Mouse (Mus musculus) neural tube, embryonic 15.5 days (tissue): ENCODE measurements around the gene Ccdc190. TPM values are rescaled to one million over a fixed set of nuclear protein-coding genes. Genes with fewer than 3 reads are reported as not detected.

Experiments
- ATAC-seq: fragments of 200-750 bp; cut with Nextera tagmentation; 2 replicates; pipeline ENCODE4 v1.8.0; 2017; ENCODE audit warnings: mild to moderate bottlenecking, moderate TSS enrichment, moderate library complexity; ENCODE audit not compliant: low FRiP score
- H3K27ac ChIP-seq: fragments of 300-500 bp; sonication (generic); replicated peaks from 2 replicates; pipeline ENCODE4 v1.5.1; 2015; ENCODE audit warnings: mild to moderate bottlenecking, inconsistent platforms
- H3K27me3 ChIP-seq: fragments of 300-500 bp; sonication (generic); replicated peaks from 2 replicates; pipeline ENCODE4 v1.6.1; 2015; ENCODE audit warnings: inconsistent platforms
- H3K36me3 ChIP-seq: fragments of 300-500 bp; sonication (generic); 2 replicates; pipeline ENCODE4 v1.6.1; 2015; ENCODE audit warnings: inconsistent platforms
- H3K4me1 ChIP-seq: fragments of 300-500 bp; sonication (generic); 2 replicates; pipeline ENCODE4 v1.6.1; 2015; ENCODE audit warnings: inconsistent platforms
- H3K4me2 ChIP-seq: fragments of 300-500 bp; sonication (generic); 2 replicates; pipeline ENCODE4 v1.6.1; 2015; ENCODE audit warnings: inconsistent platforms, mild to moderate bottlenecking, moderate library complexity
- H3K4me3 ChIP-seq: fragments of 300-500 bp; sonication (generic); replicated peaks from 2 replicates; pipeline ENCODE4 v1.5.1; 2015; ENCODE audit warnings: mild to moderate bottlenecking, inconsistent platforms
- H3K9ac ChIP-seq: fragments of 300-500 bp; sonication (generic); replicated peaks from 2 replicates; pipeline ENCODE4 v1.6.1; 2015; ENCODE audit warnings: mild to moderate bottlenecking, inconsistent platforms
- H3K9me3 ChIP-seq: fragments of 300-500 bp; sonication (generic); replicated peaks from 2 replicates; pipeline ENCODE4 v1.6.1; 2016; ENCODE audit warnings: inconsistent platforms
- WGBS: fragments of 180-500 bp; shearing (Covaris S2); methylation state at CpG from one replicate; pipeline ENCODE4 v1.1.7; 2015; ENCODE audit warnings: mixed read lengths; 5-methylcytosine and 5-hydroxymethylcytosine counted together
- polyA plus RNA-seq: library from polyadenylated mRNA; unstranded; fragments of >200 nt; fragmentation: Nextera tagmentation; extraction: Ambion mirVana; gene quantifications from 2 replicates; pipeline ENCODE4 v1.2.1, GENCODE M21; 2015

Gene Ccdc190
- polyA plus RNA-seq, 1 experiment from 2014 or later, result 3.5 TPM

DNA sequence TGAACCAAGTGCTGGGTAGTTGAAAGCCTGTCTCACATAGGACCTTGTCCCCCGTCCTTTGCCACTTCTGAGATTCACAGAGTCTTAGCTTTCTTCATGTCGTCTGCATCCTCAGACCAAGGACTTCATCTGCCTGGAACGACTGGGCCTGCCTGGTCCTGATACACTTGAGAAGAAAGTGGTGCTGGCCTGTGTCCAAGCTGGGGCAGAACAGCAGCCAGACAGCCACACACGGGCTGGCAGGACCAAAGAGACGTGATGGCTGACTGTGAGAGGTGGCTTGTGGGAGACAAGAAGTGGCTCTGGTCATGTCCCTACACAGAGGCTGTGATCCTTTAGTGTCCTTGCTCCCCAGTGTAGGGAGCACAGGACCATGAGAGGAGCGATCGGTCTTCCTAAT lies 17.7 kb upstream of the Ccdc190 start:
- no peak overlapping the region for H3K4me3 ChIP-seq
- no peak for ATAC-seq
- 87% methylated on average over 7 of the region's 7 CpGs for WGBS
- no peaks in the 10 kb centered on the region for H3K9me3 ChIP-seq
- no peak overlapping the region for H3K4me2 ChIP-seq
- 0 out of 2 replicates have a peak, but pooled peaks cover 3% of the 10 kb centered on the region for H3K4me1 ChIP-seq
- H3K27ac ChIP-seq, result no peak overlapping the region
- H3K36me3 ChIP-seq, result no peaks in the 10 kb centered on the region
- H3K27me3 ChIP-seq, result no peaks in the 10 kb centered on the region
- no peak overlapping the region for H3K9ac ChIP-seq

- ATAC-seq, result no peak
- no peak overlapping the region for H3K9ac ChIP-seq
- H3K4me1 ChIP-seq, result peaks cover 4% of the 10 kb centered on the region
- H3K4me3 ChIP-seq, result no peak overlapping the region
- H3K4me2 ChIP-seq, result no peak overlapping the region
- H3K36me3 ChIP-seq, result no peaks in the 10 kb centered on the region
- H3K27ac ChIP-seq, result no peak overlapping the region
- H3K9me3 ChIP-seq, result no peaks in the 10 kb centered on the region
- H3K27me3 ChIP-seq, result no peaks in the 10 kb centered on the region
- 89% methylated on average over 6 of the region's 6 CpGs for WGBS
Measured at GRCm38 (mm10) chr1:169911526-169911925, 16.9 kb upstream of the Ccdc190 start.

DNA sequence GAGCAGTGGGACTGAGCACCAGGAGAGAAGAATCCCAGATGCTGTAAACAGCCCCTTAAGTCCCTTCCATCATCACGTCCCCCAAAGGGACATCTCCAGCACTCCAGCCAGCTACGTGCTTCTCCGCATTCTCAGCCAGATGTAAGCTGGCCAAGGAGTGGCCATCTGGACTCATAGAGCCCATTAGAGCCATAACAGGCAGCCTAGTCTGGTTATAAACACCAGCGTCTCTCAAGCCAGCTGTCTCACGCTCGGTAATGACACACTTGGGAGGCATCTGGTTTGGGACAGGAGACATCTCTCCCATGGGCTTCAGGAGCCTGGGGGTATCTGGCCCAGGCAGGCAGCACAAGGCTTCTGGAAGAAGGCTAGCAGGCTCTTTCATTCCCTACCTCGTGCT lies 11.8 kb upstream of the Ccdc190 start:
- H3K4me3 ChIP-seq, result no peak overlapping the region
- no peak overlapping the region for H3K9ac ChIP-seq
- no peak overlapping the region for H3K4me2 ChIP-seq
- peak overlapping the region; percentile 37; the same call in 1 of the 2 replicates for H3K27ac ChIP-seq
- ATAC-seq, result peak; percentile 28; the same call in 1 of the 2 replicates
- H3K4me1 ChIP-seq, result peaks cover 18% of the 10 kb centered on the region
- peaks cover 7% of the 10 kb centered on the region; the same call in 1 of the 2 replicates for H3K27me3 ChIP-seq
- H3K36me3 ChIP-seq, result no peaks in the 10 kb centered on the region
- H3K9me3 ChIP-seq, result no peaks in the 10 kb centered on the region
- 36% methylated on average over 7 of the region's 7 CpGs for WGBS

GRCm38 (mm10) chr1:169917115-169917796 lies 11.2 kb upstream of the Ccdc190 start:
- no peak overlapping the region for H3K4me2 ChIP-seq
- H3K4me3 ChIP-seq, result no peak overlapping the region
- peaks cover 7% of the 10 kb centered on the region; the same call in 1 of the 2 replicates for H3K27me3 ChIP-seq
- WGBS, result 50% methylated on average over 9 of the region's 9 CpGs
- ATAC-seq, result no peak
- no peak overlapping the region for H3K9ac ChIP-seq
- H3K9me3 ChIP-seq, result no peaks in the 10 kb centered on the region
- no peaks in the 10 kb centered on the region for H3K36me3 ChIP-seq
- H3K27ac ChIP-seq, result peak overlapping the region; percentile 37; the same call in 1 of the 2 replicates
- H3K4me1 ChIP-seq, result peaks cover 18% of the 10 kb centered on the region

GRCm38 (mm10) chr1:169917998-169918397 lies 10.4 kb upstream of the Ccdc190 start:
- Histone ChIP-seq H3K9ac (no peak overlapping the region), H3K4me3 (no peak overlapping the region), H3K27ac (no peak overlapping the region), H3K36me3 (no peaks in the 10 kb centered on the region), H3K9me3 (no peaks in the 10 kb centered on the region), H3K4me2 (no peak overlapping the region), H3K4me1 (peaks cover 18% of the 10 kb centered on the region), H3K27me3 (peaks cover 7% of the 10 kb centered on the region; the same call in 1 of the 2 replicates)
- WGBS, result 29% methylated on average over 4 of the region's 4 CpGs
- peak; percentile 25; the same call in 1 of the 2 replicates for ATAC-seq

GRCm38 (mm10) chr1:169919211-169919610 lies 9.2 kb upstream of the Ccdc190 start:
- Histone ChIP-seq H3K4me2 (no peak overlapping the region), H3K27ac (no peak overlapping the region), H3K9me3 (no peaks in the 10 kb centered on the region), H3K27me3 (peaks cover 7% of the 10 kb centered on the region; the same call in 1 of the 2 replicates), H3K4me3 (no peak overlapping the region), H3K36me3 (no peaks in the 10 kb centered on the region), H3K9ac (no peak overlapping the region), H3K4me1 (peaks cover 18% of the 10 kb centered on the region)
- ATAC-seq, result peak; percentile 71; the same call in 1 of the 2 replicates
- WGBS, result 5% methylated on average over 11 of the region's 11 CpGs

DNA sequence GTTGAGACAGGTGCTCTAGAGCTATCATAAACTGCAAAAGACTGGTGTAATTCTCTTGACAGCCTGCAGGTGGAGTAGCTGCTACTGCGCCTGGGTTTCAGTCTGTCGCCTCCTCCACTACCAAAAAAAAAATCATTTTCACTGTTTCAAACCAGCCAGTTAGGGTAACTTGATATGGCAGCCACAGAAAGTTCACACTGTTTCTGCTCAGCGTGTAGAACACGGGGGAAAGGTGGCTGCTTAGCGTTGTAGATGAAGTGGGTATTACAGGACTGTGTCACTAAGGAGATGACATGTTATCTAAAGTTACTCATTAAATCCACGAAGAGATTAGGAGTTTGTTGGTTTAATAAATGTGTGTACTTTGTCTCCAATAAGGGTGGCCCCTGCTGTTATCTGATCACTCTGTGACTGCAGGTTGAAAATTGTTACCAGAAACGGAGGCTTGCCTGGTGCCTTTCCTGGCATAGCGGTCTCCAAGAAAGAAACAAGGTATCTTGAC lies 6.7 kb upstream of the Ccdc190 start:
- 53% methylated on average over 8 of the region's 8 CpGs for WGBS
- H3K4me1 ChIP-seq, result peaks cover 14% of the 10 kb centered on the region
- no peak overlapping the region for H3K4me3 ChIP-seq
- no peaks in the 10 kb centered on the region for H3K36me3 ChIP-seq
- no peak for ATAC-seq
- no peak overlapping the region for H3K9ac ChIP-seq
- peaks cover 7% of the 10 kb centered on the region; the same call in 1 of the 2 replicates for H3K27me3 ChIP-seq
- no peaks in the 10 kb centered on the region for H3K9me3 ChIP-seq
- no peak overlapping the region for H3K4me2 ChIP-seq
- H3K27ac ChIP-seq, result no peak overlapping the region

DNA sequence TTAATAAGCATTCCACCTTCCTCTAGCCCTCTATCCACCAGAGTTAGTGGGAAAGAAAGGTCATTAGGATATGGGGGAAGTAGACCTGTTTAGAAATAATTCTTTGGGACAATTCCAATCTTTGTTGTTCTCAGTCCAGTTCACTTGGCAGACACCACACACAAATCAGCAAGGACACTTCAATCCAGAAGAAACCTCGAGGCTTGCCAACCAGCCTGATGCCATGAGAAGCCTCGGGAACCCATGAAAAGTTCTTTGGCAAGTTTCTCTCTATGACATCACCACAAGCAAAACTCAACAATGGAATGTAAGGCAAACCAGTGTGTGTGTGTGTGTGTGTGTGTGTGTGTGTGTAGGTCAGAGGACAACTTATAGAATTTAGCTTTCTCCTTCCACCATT lies 3.9 kb upstream of the Ccdc190 start:
- Histone ChIP-seq H3K4me2 (no peak overlapping the region), H3K4me3 (no peak overlapping the region), H3K4me1 (0 out of 2 replicates have a peak, but pooled peaks cover 3% of the 10 kb centered on the region), H3K36me3 (no peaks in the 10 kb centered on the region), H3K27ac (no peak overlapping the region), H3K9ac (no peak overlapping the region), H3K27me3 (peaks cover 5% of the 10 kb centered on the region; the same call in 1 of the 2 replicates), H3K9me3 (no peaks in the 10 kb centered on the region)
- WGBS, result 71% methylated on average over 2 of the region's 2 CpGs
- ATAC-seq, result no peak

- Histone ChIP-seq H3K4me2 (peak overlapping the region; percentile 38; the same call in 1 of the 2 replicates), H3K9ac (no peak overlapping the region), H3K4me3 (no peak overlapping the region), H3K27ac (peak overlapping the region; percentile 81), H3K27me3 (no peaks in the 10 kb centered on the region), H3K4me1 (peaks cover 7% of the 10 kb centered on the region; the same call in 1 of the 2 replicates), H3K9me3 (no peaks in the 10 kb centered on the region), H3K36me3 (no peaks in the 10 kb centered on the region)
- WGBS, result 38% methylated on average over 8 of the region's 8 CpGs
- peak; percentile 65; the same call in 1 of the 2 replicates for ATAC-seq
Measured at GRCm38 (mm10) chr1:169927753-169928369, 587 bp upstream of the Ccdc190 start.

DNA sequence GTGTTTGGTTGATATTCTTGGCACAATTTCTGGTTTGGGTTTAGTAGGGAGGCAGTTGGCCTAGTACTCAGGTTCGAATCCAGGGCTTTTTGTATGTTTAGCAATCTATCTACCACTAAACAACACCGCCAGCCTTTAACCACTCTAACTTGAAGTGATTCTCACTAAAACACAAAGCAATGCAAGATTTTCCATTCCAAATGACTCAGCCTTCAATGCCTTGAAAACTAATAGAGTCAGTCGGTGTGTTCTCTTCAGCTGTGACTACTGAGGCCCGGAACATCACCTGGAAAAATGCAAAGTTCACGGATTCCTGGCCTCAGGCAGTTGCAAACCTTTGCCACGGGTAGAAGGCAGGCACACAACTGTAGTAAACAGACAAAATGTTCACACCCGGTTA lies 3.2 kb downstream of the Ccdc190 start:
- Histone ChIP-seq H3K9me3 (no peaks in the 10 kb centered on the region), H3K27ac (no peak overlapping the region), H3K4me1 (peaks cover 15% of the 10 kb centered on the region), H3K36me3 (no peaks in the 10 kb centered on the region), H3K4me2 (peak overlapping the region; percentile 3; the same call in 1 of the 2 replicates), H3K4me3 (no peak overlapping the region), H3K9ac (no peak overlapping the region), H3K27me3 (no peaks in the 10 kb centered on the region)
- no peak for ATAC-seq
- 78% methylated on average over 7 of the region's 7 CpGs for WGBS

GRCm38 (mm10) chr1:169932122-169932746 lies 3.8 kb downstream of the Ccdc190 start:
- Histone ChIP-seq H3K9me3 (no peaks in the 10 kb centered on the region), H3K4me2 (0 out of 2 replicates have a peak overlapping the region, but pooled peaks have one; percentile 3), H3K27me3 (no peaks in the 10 kb centered on the region), H3K27ac (no peak overlapping the region; the same call in 1 of the 2 replicates), H3K4me3 (no peak overlapping the region), H3K36me3 (no peaks in the 10 kb centered on the region), H3K9ac (no peak overlapping the region), H3K4me1 (peaks cover 15% of the 10 kb centered on the region)
- ATAC-seq, result no peak
- 56% methylated on average over 7 of the region's 7 CpGs for WGBS
